Mouse (Mus musculus): ENCODE results near the gene 1600014C23Rik.

Gene 1600014C23Rik

GRCm38 (mm10) chr17:45752053-45752452, 18.4 kb upstream of the 1600014C23Rik start:
- no peak for DNase-seq (ENCODE audit: low spot score)

- DNase-seq (ENCODE audit: low spot score) = no peak
Observed at GRCm38 (mm10) chr17:45751359-45751758, 17.7 kb upstream of the 1600014C23Rik start.

- no peak for DNase-seq (ENCODE audit: low spot score)
Observed at GRCm38 (mm10) chr17:45749100-45749499, 15.5 kb upstream of the 1600014C23Rik start.

- DNase-seq (ENCODE audit: low spot score) = no peak
Observed at GRCm38 (mm10) chr17:45747858-45748785, 14.5 kb upstream of the 1600014C23Rik start.

- DNase-seq (ENCODE audit: low spot score) = no peak
Observed at GRCm38 (mm10) chr17:45747293-45747692, 13.6 kb upstream of the 1600014C23Rik start.

- peak; percentile 44 for DNase-seq (ENCODE audit: low spot score)
Observed at GRCm38 (mm10) chr17:45746755-45747154, 13.1 kb upstream of the 1600014C23Rik start.

GRCm38 (mm10) chr17:45745629-45746028, 12.0 kb upstream of the 1600014C23Rik start:
- no peak for DNase-seq (ENCODE audit: low spot score)

- DNase-seq (ENCODE audit: low spot score) = no peak
Observed at GRCm38 (mm10) chr17:45742371-45743147, 8.9 kb upstream of the 1600014C23Rik start.

- DNase-seq (ENCODE audit: low spot score) = no peak
Observed at GRCm38 (mm10) chr17:45737078-45737601, 3.5 kb upstream of the 1600014C23Rik start.

- peak; percentile 50 for DNase-seq (ENCODE audit: low spot score)
Observed at GRCm38 (mm10) chr17:45736311-45737077, 2.9 kb upstream of the 1600014C23Rik start.

GRCm38 (mm10) chr17:45735382-45736310, 2.0 kb upstream of the 1600014C23Rik start:
- DNase-seq (ENCODE audit: low spot score) = peak; percentile 55

- no peak for DNase-seq (ENCODE audit: low spot score)
Observed at GRCm38 (mm10) chr17:45734881-45735280, 1.2 kb upstream of the 1600014C23Rik start.

GRCm38 (mm10) chr17:45734333-45734732, 689 bp upstream of the 1600014C23Rik start:
- DNase-seq (ENCODE audit: low spot score) = no peak

- no peak for DNase-seq (ENCODE audit: low spot score)
Observed at GRCm38 (mm10) chr17:45733038-45733734, 458 bp downstream of the 1600014C23Rik start.

GRCm38 (mm10) chr17:45731172-45731864, 2.3 kb downstream of the 1600014C23Rik start:
- peak; percentile 75 for DNase-seq (ENCODE audit: low spot score)

GRCm38 (mm10) chr17:45730696-45731095, 2.9 kb downstream of the 1600014C23Rik start:
- no peak for DNase-seq (ENCODE audit: low spot score)

GRCm38 (mm10) chr17:45729387-45729786, 4.3 kb downstream of the 1600014C23Rik start:
- DNase-seq (ENCODE audit: low spot score) = no peak

GRCm38 (mm10) chr17:45727983-45728723, 5.5 kb downstream of the 1600014C23Rik start:
- no peak for DNase-seq (ENCODE audit: low spot score)

- DNase-seq (ENCODE audit: low spot score) = no peak
Observed at GRCm38 (mm10) chr17:45727481-45727880, 6.2 kb downstream of the 1600014C23Rik start.

Data from T-cell, adult 2 months (primary cell).